7 mouse cellular contexts compared by ENCODE assay signal in the genomic region with DNA sequence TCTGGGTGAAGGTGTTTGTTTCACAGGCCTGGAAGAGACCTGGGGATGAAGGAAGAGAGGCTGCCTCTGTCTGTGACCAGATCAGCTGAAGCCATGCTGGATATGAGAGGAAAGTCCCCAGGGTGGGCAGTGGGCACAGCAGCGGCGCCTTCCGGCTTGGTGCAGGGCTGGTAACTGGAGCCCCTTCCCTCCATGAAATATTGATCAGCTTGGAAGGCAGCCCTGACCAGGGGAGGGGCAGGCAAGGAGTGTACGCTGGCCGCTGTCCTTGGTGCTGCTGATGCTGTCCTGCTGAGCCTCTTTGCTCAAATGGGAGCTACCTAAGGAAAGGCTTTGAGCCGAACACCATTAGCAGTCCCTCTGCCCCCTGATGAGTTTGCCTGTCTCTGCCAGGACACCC. TPM values are rescaled to one million over a fixed set of nuclear protein-coding genes. Genes with fewer than 3 reads are reported as not detected.
DNase-seq lines count a peak whose midpoint lies in the region; ATAC-seq lines count a peak whose summit lies in the region.

No protein-coding gene starts in this region.

- ATAC-seq in monocyte, adult 5-6 weeks (replicated peaks; ENCODE audit: insufficient number of reproducible peaks, low FRiP score, low TSS enrichment, poor library complexity, severe bottlenecking) = no peak

- intact Hi-C loops in gastrocnemius, postnatal 14 days (cut with DNase I; ENCODE audit: low total_unique reads) = no loop called here

- DNase-seq in thymus, postnatal 4 days = peak; percentile 28
- DNase-seq in thymus, postnatal 14 days = no peak
- peak; percentile 69 for DNase-seq in embryo, embryonic 9.5 days (ENCODE audit: extremely low spot score)
- peak; percentile 14 to 73 for DNase-seq in kidney, postnatal 36 days
- peak; percentile 73 for DNase-seq in retina, embryonic 14.5 days (ENCODE audit: low spot score)
- DNase-seq in gastrocnemius, postnatal 14 days = no peak

RNA-seq across cellular contexts. Expression of gene Rims3, which starts 11.6 kb away (rescaled TPM):
- 1.7 to 2.9 TPM (median 1.7 TPM) in 3 replicates for total RNA-seq in monocyte, adult 5-6 weeks (2017)
- total RNA-seq in gastrocnemius, postnatal 14 days (2021) = under 1 TPM in 1 of 2 experiments, not detected in 1; 0.06 TPM

RNA-seq across cellular contexts. Expression of gene Nfyc, which starts 34.8 kb away (rescaled TPM):
- total RNA-seq in monocyte, adult 5-6 weeks (2017) = 46.7 to 97.0 TPM (median 77.6 TPM) in 3 replicates
- total RNA-seq in gastrocnemius, postnatal 14 days (2021) = 10 to 100 TPM; 43.7 to 44.3 TPM

RNA-seq across cellular contexts. Expression of gene Exo5, which starts 58.6 kb away (rescaled TPM):
- 6.7 to 14.7 TPM (median 12.3 TPM) in 3 replicates for total RNA-seq in monocyte, adult 5-6 weeks (2017)
- 1 to 10 TPM; 2.8 to 3.9 TPM for total RNA-seq in gastrocnemius, postnatal 14 days (2021)

Comparison
In these comparisons a context has a peak if more than half of its experiments do, and no peak if none do; other contexts are left out.
1. DNase-seq: peak in thymus, postnatal 4 days (single experiment), embryo, embryonic 9.5 days (single experiment), kidney, postnatal 36 days (2 of 2) and retina, embryonic 14.5 days (single experiment); none in thymus, postnatal 14 days (single experiment) and gastrocnemius, postnatal 14 days (single experiment).